Mouse (Mus musculus) layer of hippocampus, adult 18-20 months (tissue): ENCODE measurements around the gene Tgm2. TPM values are rescaled to one million over a fixed set of nuclear protein-coding genes. Genes with fewer than 3 reads are reported as not detected.
A peak's percentile ranks its signal among the peaks of the same experiment; 100 is the strongest.

ENCODE experiments used
- DNase-seq, 2 experiments: peaks; one replicate each; pipeline ENCODE4 v3.0.0; 2022; ENCODE audit warnings: low spot score in 2 of 2
- total RNA-seq, 2 experiments: library from RNA; stranded (reverse); gene quantifications; 2 replicates each; pipeline ENCODE4 v1.2.3; 2021

Gene Tgm2
- total RNA-seq, 2 experiments from 2014 or later, result 11.0 to 11.1 TPM

- no peak for DNase-seq
These were observed 22.5 kb upstream of the Tgm2 start for GRCm38 (mm10) chr2:158168741-158169211.

GRCm38 (mm10) chr2:158167496-158168205, 21.4 kb upstream of the Tgm2 start:
- no peak for DNase-seq

- peak in 1 of 2 experiments; percentile 11 for DNase-seq
These were observed 20.4 kb upstream of the Tgm2 start for GRCm38 (mm10) chr2:158166628-158167027.

GRCm38 (mm10) chr2:158165776-158166175, 19.5 kb upstream of the Tgm2 start:
- DNase-seq, result no peak

GRCm38 (mm10) chr2:158163034-158163433, 16.8 kb upstream of the Tgm2 start:
- DNase-seq, result no peak

GRCm38 (mm10) chr2:158161761-158162160, 15.5 kb upstream of the Tgm2 start:
- no peak for DNase-seq

- DNase-seq, result no peak
These were observed 13.4 kb upstream of the Tgm2 start for GRCm38 (mm10) chr2:158159376-158160235.

GRCm38 (mm10) chr2:158157654-158158053, 11.4 kb upstream of the Tgm2 start:
- DNase-seq, result no peak

- no peak for DNase-seq
These were observed 10.3 kb upstream of the Tgm2 start for GRCm38 (mm10) chr2:158156487-158156886.

GRCm38 (mm10) chr2:158155615-158156014, 9.4 kb upstream of the Tgm2 start:
- DNase-seq, result no peak

GRCm38 (mm10) chr2:158155101-158155500, 8.9 kb upstream of the Tgm2 start:
- no peak for DNase-seq

- no peak for DNase-seq
These were observed 8.4 kb upstream of the Tgm2 start for GRCm38 (mm10) chr2:158154641-158155040.

- DNase-seq, result no peak
These were observed 7.6 kb upstream of the Tgm2 start for GRCm38 (mm10) chr2:158153728-158154343.

- no peak for DNase-seq
These were observed 6.6 kb upstream of the Tgm2 start for GRCm38 (mm10) chr2:158152685-158153309.

GRCm38 (mm10) chr2:158151077-158151476, 4.8 kb upstream of the Tgm2 start:
- DNase-seq, result no peak

- no peak for DNase-seq
These were observed 735 bp upstream of the Tgm2 start for GRCm38 (mm10) chr2:158146971-158147370.

- DNase-seq, result no peak
These were observed 639 bp downstream of the Tgm2 start for GRCm38 (mm10) chr2:158145528-158146065.

- no peak for DNase-seq
These were observed 1.3 kb downstream of the Tgm2 start for GRCm38 (mm10) chr2:158144750-158145527.

- no peak for DNase-seq
These were observed 2.0 kb downstream of the Tgm2 start for GRCm38 (mm10) chr2:158144263-158144662.

- DNase-seq, result no peak
These were observed 2.4 kb downstream of the Tgm2 start for GRCm38 (mm10) chr2:158143816-158144215.
